Mouse (Mus musculus) embryonic facial prominence, embryonic 14.5 days (tissue): ENCODE data around the gene Pyy. TPM values are rescaled to one million over a fixed set of nuclear protein-coding genes. Genes with fewer than 3 reads are reported as not detected.

ENCODE experiments used
- ATAC-seq: fragments of 200-750 bp; cut with Nextera tagmentation; 2 replicates; pipeline ENCODE4 v1.8.0; 2017; ENCODE audit warnings: low read depth, moderate number of reproducible peaks, moderate TSS enrichment
- DNase-seq: peaks from one replicate; pipeline ENCODE4 v3.0.0-alpha.2; 2015; ENCODE audit warnings: low spot score
- H3K27ac ChIP-seq: fragments of 300-500 bp; sonication (generic); replicated peaks from 2 replicates; pipeline ENCODE4 v1.5.1; 2014; ENCODE audit warnings: low read depth, mild to moderate bottlenecking, low read length, moderate library complexity
- H3K27me3 ChIP-seq: fragments of 300-500 bp; sonication (generic); replicated peaks from 2 replicates; pipeline ENCODE4 v1.6.1; 2014; ENCODE audit warnings: low read length; ENCODE audit not compliant: control insufficient read depth, insufficient read depth
- H3K36me3 ChIP-seq: fragments of 300-500 bp; sonication (generic); 2 replicates; pipeline ENCODE4 v1.6.1; 2014; ENCODE audit warnings: low read length, mixed read lengths; ENCODE audit not compliant: control insufficient read depth, insufficient read depth
- H3K4me1 ChIP-seq: fragments of 300-500 bp; sonication (generic); 2 replicates; pipeline ENCODE4 v1.6.1; 2014; ENCODE audit warnings: antibody characterized with exemption, low read length; ENCODE audit not compliant: control insufficient read depth, insufficient read depth
- H3K4me2 ChIP-seq: fragments of 300-500 bp; sonication (generic); 2 replicates; pipeline ENCODE4 v1.6.1; 2014; ENCODE audit warnings: low read depth, mild to moderate bottlenecking, low read length, moderate library complexity, mixed read lengths
- H3K4me3 ChIP-seq: fragments of 300-500 bp; sonication (generic); 2 replicates; pipeline ENCODE4 v1.5.1; 2014; ENCODE audit warnings: low read depth, mild to moderate bottlenecking, low read length
- H3K9ac ChIP-seq: fragments of 300-500 bp; sonication (generic); 2 replicates; pipeline ENCODE4 v1.6.1; 2014; ENCODE audit warnings: low read depth, mild to moderate bottlenecking, low read length, moderate library complexity, mixed read lengths
- H3K9me3 ChIP-seq: fragments of 300-500 bp; sonication (generic); 2 replicates; pipeline ENCODE4 v1.6.1; 2016; ENCODE audit warnings: low read length; ENCODE audit not compliant: control insufficient read depth
- WGBS: fragments of 180-500 bp; shearing (Covaris S2); extraction: QIAGEN DNeasy Blood & Tissue Kit; methylation state at CpG from one replicate; pipeline ENCODE4 v1.1.7; 2014; 5-methylcytosine and 5-hydroxymethylcytosine counted together
- polyA plus RNA-seq: library from polyadenylated mRNA; unstranded; fragments of >200 nt; fragmentation: Nextera tagmentation; extraction: Ambion mirVana; gene quantifications from 2 replicates; pipeline ENCODE4 v1.2.1, GENCODE M21; 2014

Pyy gene
- polyA plus RNA-seq, 1 experiment from 2014 or later: 0.58 TPM

DNA sequence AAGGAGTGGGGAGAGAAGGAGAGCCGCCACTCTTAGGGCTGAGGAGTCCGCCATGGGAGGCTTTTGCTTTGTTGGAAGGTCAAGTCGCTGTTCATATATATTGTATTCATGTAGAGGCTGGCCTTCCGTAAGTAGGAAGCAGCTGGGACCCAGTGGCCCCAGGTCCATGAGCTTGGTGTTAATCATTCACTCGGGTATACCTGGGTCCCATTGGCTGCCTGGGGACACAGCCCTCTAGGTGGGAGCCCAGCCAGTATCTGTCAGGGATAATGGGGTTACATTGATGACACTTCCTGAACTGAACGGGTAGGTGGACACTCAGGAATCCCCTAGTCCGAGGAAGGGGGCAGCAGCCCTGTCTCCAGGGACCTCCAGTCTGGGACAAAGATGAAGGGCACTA lies 34.7 kb upstream of the Pyy start:
- no peak for DNase-seq
- no peak overlapping the region for H3K27ac ChIP-seq
- peaks cover 38% of the 10 kb centered on the region for H3K27me3 ChIP-seq
- no peaks in the 10 kb centered on the region for H3K36me3 ChIP-seq
- H3K9me3 ChIP-seq: no peaks in the 10 kb centered on the region
- no peak overlapping the region for H3K4me2 ChIP-seq
- no peak overlapping the region for H3K9ac ChIP-seq
- no peak for ATAC-seq
- no peak overlapping the region for H3K4me3 ChIP-seq
- H3K4me1 ChIP-seq: no peaks in the 10 kb centered on the region
- 66% methylated on average over 7 of the region's 7 CpGs for WGBS

DNA sequence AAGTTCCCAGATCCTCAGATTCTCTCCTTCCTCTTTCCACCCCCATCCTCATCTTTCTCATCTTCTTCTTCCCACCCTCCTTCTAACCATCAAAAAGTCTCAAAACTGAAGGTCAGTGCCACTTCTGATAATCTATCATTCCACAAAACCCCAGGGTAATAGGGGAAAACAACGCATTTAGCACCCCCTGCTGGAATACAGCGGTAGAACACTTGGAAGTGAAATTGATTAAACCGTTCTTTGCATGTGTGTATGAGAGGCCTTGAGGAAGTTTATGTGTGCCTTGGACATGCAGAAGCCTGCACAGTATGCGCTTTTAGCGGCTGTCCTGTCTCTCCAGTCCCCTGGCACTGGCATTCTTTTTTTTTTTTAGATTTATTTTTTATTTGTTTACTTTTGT lies 32.9 kb upstream of the Pyy start:
- Histone ChIP-seq H3K27ac (no peak overlapping the region), H3K4me2 (no peak overlapping the region), H3K27me3 (peaks cover 19% of the 10 kb centered on the region), H3K9ac (no peak overlapping the region), H3K36me3 (no peaks in the 10 kb centered on the region), H3K4me1 (no peaks in the 10 kb centered on the region), H3K9me3 (no peaks in the 10 kb centered on the region), H3K4me3 (no peak overlapping the region)
- ATAC-seq (no peak), DNase-seq (peak; percentile 31)
- 5% methylated on average over 5 of the region's 5 CpGs for WGBS

- H3K27ac ChIP-seq: no peak overlapping the region
- H3K4me3 ChIP-seq: peak overlapping the region; percentile 29
- ATAC-seq (peak; percentile 69), DNase-seq (peak; percentile 86)
- H3K4me2 ChIP-seq: peak overlapping the region; percentile 61
- H3K36me3 ChIP-seq: no peaks in the 10 kb centered on the region
- H3K9ac ChIP-seq: peak overlapping the region; percentile 51
- peaks cover 4% of the 10 kb centered on the region for H3K27me3 ChIP-seq
- peaks cover 4% of the 10 kb centered on the region; the same call in 1 of the 2 replicates for H3K4me1 ChIP-seq
- H3K9me3 ChIP-seq: no peaks in the 10 kb centered on the region
- WGBS: under 1% methylated on average over 18 of the region's 18 CpGs
Measured at GRCm38 (mm10) chr11:102138447-102138740, 30.8 kb upstream of the Pyy start.

DNA sequence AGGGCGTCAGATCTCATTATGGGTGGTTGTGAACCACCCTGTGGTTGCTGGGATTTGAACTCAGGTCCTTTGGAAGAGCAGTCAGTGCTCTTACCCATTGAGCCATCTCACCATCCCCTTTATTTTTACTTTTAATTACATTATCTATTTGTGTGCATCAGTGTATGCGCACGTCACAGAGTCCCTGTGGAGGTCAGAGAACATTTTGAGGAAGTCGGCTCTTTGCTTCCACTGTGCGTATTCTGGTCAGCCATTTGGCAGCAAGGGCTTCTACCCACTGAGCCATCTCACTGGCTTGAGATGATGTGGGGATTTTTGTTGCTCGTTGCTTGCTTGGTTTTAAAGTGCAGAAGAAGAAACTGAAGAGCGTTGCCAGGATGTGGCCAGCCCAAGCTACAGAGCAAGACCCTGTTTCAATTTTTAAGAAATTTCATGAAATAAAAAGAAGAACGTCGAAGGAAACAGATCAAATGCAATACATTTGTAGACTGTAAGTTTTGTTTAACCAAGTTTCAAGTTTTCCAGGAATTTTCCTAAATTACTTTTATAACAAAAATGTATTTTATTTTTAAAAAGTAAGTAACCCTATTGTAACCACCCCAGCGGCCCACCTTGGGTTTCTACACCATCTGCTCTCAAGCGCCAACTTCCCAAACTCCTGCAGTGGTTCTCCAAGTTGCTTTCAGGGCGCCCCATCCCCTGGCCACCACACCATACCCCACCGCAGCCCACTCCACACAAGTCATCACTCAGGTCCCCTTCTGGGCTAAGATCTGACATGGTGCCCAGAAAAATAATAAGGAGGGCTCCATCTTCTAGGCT lies 30.2 kb upstream of the Pyy start:
- WGBS: 43% methylated on average over 13 of the region's 13 CpGs
- no peaks in the 10 kb centered on the region for H3K9me3 ChIP-seq
- peak overlapping the region; percentile 29 for H3K4me3 ChIP-seq
- H3K27ac ChIP-seq: no peak overlapping the region
- H3K4me2 ChIP-seq: peak overlapping the region; percentile 61
- ATAC-seq (peak; percentile 24; the same call in 1 of the 2 replicates), DNase-seq (no peak)
- no peaks in the 10 kb centered on the region for H3K27me3 ChIP-seq
- no peaks in the 10 kb centered on the region for H3K36me3 ChIP-seq
- peaks cover 4% of the 10 kb centered on the region; the same call in 1 of the 2 replicates for H3K4me1 ChIP-seq
- H3K9ac ChIP-seq: peak overlapping the region; percentile 51

- DNase-seq: peak; percentile 56
- Histone ChIP-seq H3K27ac (no peak overlapping the region), H3K4me1 (peaks cover 4% of the 10 kb centered on the region; the same call in 1 of the 2 replicates), H3K27me3 (no peaks in the 10 kb centered on the region), H3K4me2 (no peak overlapping the region), H3K4me3 (no peak overlapping the region), H3K36me3 (no peaks in the 10 kb centered on the region), H3K9ac (no peak overlapping the region; the same call in 1 of the 2 replicates), H3K9me3 (no peaks in the 10 kb centered on the region)
- ATAC-seq: no peak
- 22% methylated on average over 4 of the region's 4 CpGs for WGBS
Measured at GRCm38 (mm10) chr11:102134516-102134915, 26.9 kb upstream of the Pyy start.

GRCm38 (mm10) chr11:102117386-102117785 lies 9.8 kb upstream of the Pyy start:
- H3K27ac ChIP-seq: no peak overlapping the region
- ATAC-seq: no peak
- no peak overlapping the region for H3K9ac ChIP-seq
- 82% methylated on average over 6 of the region's 6 CpGs for WGBS
- H3K36me3 ChIP-seq: no peaks in the 10 kb centered on the region
- no peak overlapping the region for H3K4me2 ChIP-seq
- H3K4me3 ChIP-seq: no peak overlapping the region
- DNase-seq: no peak
- H3K4me1 ChIP-seq: no peaks in the 10 kb centered on the region
- H3K27me3 ChIP-seq: no peaks in the 10 kb centered on the region
- no peaks in the 10 kb centered on the region for H3K9me3 ChIP-seq

DNA sequence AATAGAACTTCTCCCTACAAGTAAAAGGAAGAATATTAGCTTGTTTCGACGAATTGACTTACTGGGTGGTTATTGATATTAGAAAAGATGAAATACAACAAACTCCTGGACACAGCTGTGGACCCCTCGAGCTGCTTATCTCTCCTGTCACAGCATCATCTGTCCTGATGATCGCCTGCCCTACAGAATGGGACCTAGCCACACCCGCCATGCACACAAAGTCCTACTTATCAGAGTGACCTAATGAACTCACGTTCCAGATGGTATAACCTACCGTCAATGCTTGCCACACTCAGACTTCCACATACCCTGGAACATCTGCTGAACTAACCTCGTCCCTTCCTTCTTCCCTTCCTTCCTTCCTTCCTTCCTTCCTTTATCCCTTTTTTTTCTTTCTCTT lies 8.6 kb upstream of the Pyy start:
- H3K9ac ChIP-seq: no peak overlapping the region
- ATAC-seq: no peak
- no peaks in the 10 kb centered on the region for H3K27me3 ChIP-seq
- H3K9me3 ChIP-seq: no peaks in the 10 kb centered on the region
- 78% methylated on average over 8 of the region's 8 CpGs for WGBS
- no peak overlapping the region for H3K27ac ChIP-seq
- H3K4me1 ChIP-seq: no peaks in the 10 kb centered on the region
- no peaks in the 10 kb centered on the region for H3K36me3 ChIP-seq
- H3K4me2 ChIP-seq: no peak overlapping the region
- no peak for DNase-seq
- H3K4me3 ChIP-seq: no peak overlapping the region

GRCm38 (mm10) chr11:102111576-102111975 lies 3.9 kb upstream of the Pyy start:
- Histone ChIP-seq H3K36me3 (no peaks in the 10 kb centered on the region), H3K4me1 (no peaks in the 10 kb centered on the region), H3K4me3 (no peak overlapping the region), H3K9me3 (no peaks in the 10 kb centered on the region), H3K4me2 (no peak overlapping the region), H3K9ac (no peak overlapping the region), H3K27ac (no peak overlapping the region), H3K27me3 (peaks cover 28% of the 10 kb centered on the region)
- ATAC-seq (no peak), DNase-seq (no peak)
- WGBS: 70% methylated on average over 5 of the region's 5 CpGs

DNA sequence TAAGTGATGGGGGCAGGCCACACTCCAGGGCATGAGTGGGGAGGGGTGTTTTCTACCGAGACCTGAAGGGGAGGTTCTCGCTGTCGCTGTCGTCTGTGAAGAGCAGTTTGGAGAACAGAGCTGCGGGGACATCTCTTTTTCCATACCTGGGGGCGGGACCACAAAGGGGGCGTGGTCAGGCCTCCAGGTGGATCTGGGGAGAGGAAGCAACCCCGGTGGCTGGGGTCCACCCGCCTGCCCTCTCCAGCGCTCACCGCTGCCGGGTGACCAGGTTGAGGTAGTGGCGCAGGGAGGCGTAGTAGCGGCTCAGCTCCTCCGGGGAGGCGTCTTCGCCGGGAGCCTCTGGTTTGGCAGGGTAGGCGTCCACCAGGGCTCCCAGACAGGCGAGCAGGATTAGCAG lies 721 bp downstream of the Pyy start:
- DNase-seq (no peak), ATAC-seq (no peak)
- Histone ChIP-seq H3K4me3 (peak overlapping the region; percentile 11; the same call in 1 of the 2 replicates), H3K9me3 (no peaks in the 10 kb centered on the region), H3K9ac (no peak overlapping the region), H3K36me3 (no peaks in the 10 kb centered on the region), H3K27ac (no peak overlapping the region), H3K4me2 (peak overlapping the region; percentile 24), H3K4me1 (no peaks in the 10 kb centered on the region), H3K27me3 (peaks cover 56% of the 10 kb centered on the region)
- WGBS: under 1% methylated on average over 15 of the region's 21 CpGs
